Mouse (Mus musculus) ES-E14 (cell line): ENCODE measurements around the gene Furin. TPM values are rescaled to one million over a fixed set of nuclear protein-coding genes. Genes with fewer than 3 reads are reported as not detected.

ENCODE experiments used
- DNase-seq: peaks from one replicate; pipeline ENCODE4 v3.0.0-alpha.2; 2013; ENCODE audit warnings: low read depth, low spot score
- H3K27ac ChIP-seq: 2 replicates; pipeline ENCODE4 v1.5.1; 2012; ENCODE audit warnings: low read depth, mild to moderate bottlenecking, low read length, moderate library complexity, mixed read lengths; ENCODE audit not compliant: poor library complexity, insufficient read depth, severe bottlenecking
- H3K36me3 ChIP-seq: 2 replicates; pipeline ENCODE4 v1.6.1; 2012; ENCODE audit warnings: mild to moderate bottlenecking, low read length, moderate library complexity, mixed read lengths; ENCODE audit not compliant: control insufficient read depth, poor library complexity, insufficient read depth, severe bottlenecking
- H3K4me1 ChIP-seq, 2 experiments: fragments of 150-350 bp in 1 of 2; sonication (generic) in 1 of 2; 2 replicates each; pipeline ENCODE4 v1.6.1; 2012; ENCODE audit warnings: low read length in 2 of 2, mild to moderate bottlenecking in 1 of 2, mixed read lengths in 1 of 2; ENCODE audit not compliant: control insufficient read depth in 2 of 2, insufficient read depth in 2 of 2, poor library complexity in 1 of 2
- H3K4me3 ChIP-seq, 2 experiments: fragments of 150-350 bp in 1 of 2; sonication (generic) in 1 of 2; 2 replicates each; pipeline ENCODE4 v1.5.1; 2012; ENCODE audit warnings: low read length in 2 of 2, low read depth in 1 of 2, mild to moderate bottlenecking in 1 of 2, mixed read lengths in 1 of 2; ENCODE audit not compliant: insufficient read depth in 1 of 2, poor library complexity in 1 of 2, severe bottlenecking in 1 of 2
- H3K9ac ChIP-seq: 2 replicates; pipeline ENCODE4 v1.6.1; 2012; ENCODE audit warnings: low read depth, mild to moderate bottlenecking, low read length, mixed read lengths; ENCODE audit not compliant: poor library complexity, insufficient read depth, severe bottlenecking
- H3K9me3 ChIP-seq: fragments of 150-350 bp; sonication (generic); 2 replicates; pipeline ENCODE4 v1.6.1; 2012; ENCODE audit warnings: low read depth, mild to moderate bottlenecking, low read length; ENCODE audit not compliant: control insufficient read depth, insufficient read depth
- CHD2 ChIP-seq: IDR thresholded peaks from 2 replicates; pipeline ENCODE4 v1.6.1; 2014; ENCODE audit warnings: mild to moderate bottlenecking, low read depth, low read length, inconsistent platforms
- HCFC1 ChIP-seq: IDR thresholded peaks from 2 replicates; pipeline ENCODE4 v1.6.1; 2012; ENCODE audit warnings: low read length, inconsistent platforms, borderline replicate concordance; ENCODE audit not compliant: insufficient read depth
- MAFK ChIP-seq: IDR thresholded peaks from 2 replicates; pipeline ENCODE4 v1.6.1; 2014; ENCODE audit warnings: mild to moderate bottlenecking, low read depth, low read length, inconsistent platforms; ENCODE audit not compliant: insufficient read depth
- ZC3H11A ChIP-seq: IDR thresholded peaks from 2 replicates; pipeline ENCODE4 v1.6.1; 2012; ENCODE audit warnings: low read depth, mild to moderate bottlenecking, inconsistent platforms, low read length, borderline replicate concordance
- ZNF384 ChIP-seq: IDR thresholded peaks from 2 replicates; pipeline ENCODE4 v1.6.1; 2012; ENCODE audit warnings: low read depth, low read length, inconsistent platforms
- in situ Hi-C, 2 experiments: fragments of 600-800 bp; cut with MboI; formaldehyde crosslinking; loops; one replicate each; pipeline ENCODE4 v1.15.1; 2025; ENCODE audit warnings: low sequenced_read_pairs in 2 of 2, inconsistent platforms in 1 of 2; ENCODE audit not compliant: unreplicated experiment in 2 of 2
- total RNA-seq: library from RNA; depleted of rRNA; stranded (reverse); fragments of 300-350 nt; gene quantifications from 2 replicates; pipeline ENCODE4 v1.2.3, GENCODE M21; 2012

Furin gene
- total RNA-seq, 1 experiment = 17.7 TPM

DNA sequence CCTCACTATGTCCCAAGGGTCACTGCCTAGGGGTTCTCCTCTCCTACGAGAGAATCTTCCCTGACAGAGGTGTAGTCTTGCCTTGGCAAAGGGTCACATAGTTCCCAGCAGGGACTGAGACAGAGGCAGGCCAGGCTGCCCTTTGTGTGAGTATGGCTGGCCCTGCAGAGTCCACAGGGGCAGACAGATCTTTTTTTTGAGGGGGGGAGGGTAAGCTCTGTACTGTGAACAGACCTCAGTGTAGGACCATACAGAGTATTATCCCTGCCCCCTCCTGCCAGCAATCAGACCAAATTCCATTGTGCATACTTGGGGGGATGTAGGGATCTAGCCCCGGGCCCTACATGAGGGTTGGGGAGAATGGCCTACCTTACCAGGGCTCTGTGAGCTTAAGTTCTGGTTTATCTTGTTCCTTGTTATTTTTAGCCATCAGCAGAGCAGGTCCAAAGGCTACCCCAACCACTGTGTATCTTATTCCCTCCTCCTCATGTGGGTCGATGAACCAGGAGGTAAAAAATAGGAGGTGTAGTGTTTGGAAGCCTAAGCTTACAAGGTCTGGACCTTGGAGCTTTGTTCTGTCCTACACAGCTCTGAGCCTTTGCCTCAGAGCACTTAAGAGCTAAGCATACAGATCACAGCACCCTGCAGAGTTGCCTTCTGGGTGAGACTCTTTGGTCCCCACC, 46.5 kb upstream of the Furin start:
- in situ Hi-C loops = no loop called here
- peaks cover 14% of the 10 kb centered on the region for H3K36me3 ChIP-seq

GRCm38 (mm10) chr7:80450354-80450753, 45.1 kb upstream of the Furin start:
- Histone ChIP-seq H3K4me1 (no peaks in the 10 kb centered on the region), H3K36me3 (peaks cover 5% of the 10 kb centered on the region; the same call in 1 of the 2 replicates), H3K27ac (no peak overlapping the region), H3K9me3 (no peaks in the 10 kb centered on the region), H3K9ac (no peak overlapping the region), H3K4me3 (no peak overlapping the region)
- DNase-seq = no peak
- TF ChIP-seq MAFK (no peak), HCFC1 (no peak), ZC3H11A (no peak), ZNF384 (no peak), CHD2 (no peak)
- in situ Hi-C loops = no loop called here

More for the DNA sequence above, 46.5 kb upstream of the Furin start:
- DNase-seq = no peak
- H3K4me1 ChIP-seq = no peaks in the 10 kb centered on the region
- H3K9me3 ChIP-seq = no peaks in the 10 kb centered on the region
- H3K9ac ChIP-seq = no peak overlapping the region
- no peak overlapping the region for H3K4me3 ChIP-seq
- TF ChIP-seq MAFK = no peak
- no peak overlapping the region for H3K27ac ChIP-seq

GRCm38 (mm10) chr7:80449620-80450091, 44.4 kb upstream of the Furin start:
- DNase-seq = no peak
- H3K4me3 ChIP-seq = no peak overlapping the region
- in situ Hi-C loops = no loop called here
- no peak overlapping the region for H3K27ac ChIP-seq
- no peak overlapping the region for H3K9ac ChIP-seq
- no peaks in the 10 kb centered on the region for H3K9me3 ChIP-seq
- H3K36me3 ChIP-seq = peaks cover 5% of the 10 kb centered on the region; the same call in 1 of the 2 replicates
- peaks cover 0 to 4% of the 10 kb centered on the region in 2 experiments; a peak in 1 of 4 replicates for H3K4me1 ChIP-seq
- TF ChIP-seq HCFC1 (no peak), ZNF384 (no peak), MAFK (no peak), CHD2 (no peak), ZC3H11A (no peak)

- Histone ChIP-seq H3K4me1 (peaks cover 0 to 10% of the 10 kb centered on the region in 2 experiments; a peak in 1 of 4 replicates), H3K9ac (no peak overlapping the region), H3K36me3 (no peaks in the 10 kb centered on the region), H3K4me3 (no peak overlapping the region), H3K9me3 (no peaks in the 10 kb centered on the region), H3K27ac (no peak overlapping the region)
- in situ Hi-C loops = no loop called here
- no peak for DNase-seq
- TF ChIP-seq HCFC1 = no peak
Observed at GRCm38 (mm10) chr7:80447336-80447735, 42.1 kb upstream of the Furin start.

DNA sequence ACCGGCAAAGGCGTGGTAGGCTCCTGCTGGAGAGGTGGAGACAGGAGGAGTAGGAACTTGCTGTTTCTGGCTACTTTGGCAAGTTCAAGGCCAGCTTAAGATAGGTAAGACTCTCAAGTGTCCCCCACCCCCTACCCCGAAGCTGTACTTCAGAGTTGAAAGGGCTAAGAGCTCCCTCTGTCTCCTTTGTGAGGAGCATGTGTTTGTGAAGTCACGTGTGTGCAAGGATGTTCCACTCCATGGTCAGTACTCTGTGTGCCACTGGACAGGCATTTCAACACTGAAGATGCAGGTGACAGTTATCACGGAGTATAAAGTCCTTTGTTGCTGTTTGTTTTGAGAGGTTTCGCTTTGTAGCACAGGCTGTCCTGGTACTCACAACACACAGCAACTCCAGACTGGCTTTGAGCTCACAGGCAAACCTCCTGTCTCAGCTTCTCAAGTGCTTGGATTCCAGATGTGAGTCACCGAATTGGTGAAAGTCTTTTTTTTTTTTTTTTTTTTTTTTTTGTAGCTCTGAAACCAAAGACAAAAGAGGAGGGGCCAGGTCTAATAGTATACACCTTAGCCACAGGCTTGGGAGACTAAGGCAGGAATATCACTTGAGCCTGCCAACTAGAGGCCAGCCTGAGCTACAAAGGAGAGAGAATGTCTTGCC, 41.1 kb upstream of the Furin start:
- no peaks in the 10 kb centered on the region for H3K36me3 ChIP-seq
- no peak overlapping the region for H3K27ac ChIP-seq
- in situ Hi-C loops = no loop called here
- H3K4me1 ChIP-seq = peaks cover 0 to 10% of the 10 kb centered on the region in 2 experiments; a peak in 1 of 4 replicates
- DNase-seq = no peak
- no peaks in the 10 kb centered on the region for H3K9me3 ChIP-seq
- no peak overlapping the region for H3K4me3 ChIP-seq
- no peak overlapping the region for H3K9ac ChIP-seq
- TF ChIP-seq HCFC1 = no peak
